Mouse (Mus musculus) cerebellum, adult 2 months (tissue): ENCODE data around the gene Rras2. TPM values are rescaled to one million over a fixed set of nuclear protein-coding genes. Genes with fewer than 3 reads are reported as not detected.
A peak's percentile ranks its signal among the peaks of the same experiment; 100 is the strongest.

Experiments
- DNase-seq, 2 experiments: peaks; one replicate each; pipeline ENCODE4 v3.0.0; 2021
- H3K27ac ChIP-seq: fragments of 200-500 bp; 2 replicates; pipeline ENCODE4 v1.5.1; 2012; ENCODE audit warnings: low read length, control low read depth, inconsistent platforms; ENCODE audit not compliant: insufficient read depth
- H3K27me3 ChIP-seq: fragments of 200-500 bp; 2 replicates; pipeline ENCODE4 v1.6.1; 2012; ENCODE audit warnings: inconsistent platforms, mild to moderate bottlenecking, low read length, moderate library complexity; ENCODE audit not compliant: control insufficient read depth, insufficient read depth
- H3K4me1 ChIP-seq: fragments of 200-500 bp; 2 replicates; pipeline ENCODE4 v1.6.1; 2011; ENCODE audit warnings: low read length; ENCODE audit not compliant: control insufficient read depth, insufficient read depth
- H3K4me3 ChIP-seq: fragments of 200-500 bp; replicated peaks from 2 replicates; pipeline ENCODE3; 2011; ENCODE audit warnings: mild to moderate bottlenecking, low read depth, low read length, control low read depth; ENCODE audit not compliant: insufficient read depth
- CTCF ChIP-seq: fragments of 200-500 bp; IDR thresholded peaks from 2 replicates; pipeline ENCODE4 v1.5.1; 2011; ENCODE audit warnings: low read depth, mild to moderate bottlenecking, control low read depth, low read length, moderate library complexity, borderline replicate concordance; ENCODE audit not compliant: insufficient read depth
- POLR2A ChIP-seq: fragments of 200-500 bp; IDR thresholded peaks from 2 replicates; pipeline ENCODE4 v1.6.1; 2011; ENCODE audit warnings: low read length, control low read depth, borderline replicate concordance; ENCODE audit not compliant: insufficient read depth
- WGBS: fragments of 180-500 bp; shearing (Covaris S2); methylation state at CpG from one replicate; pipeline ENCODE4 v1.1.7; 2018; 5-methylcytosine and 5-hydroxymethylcytosine counted together
- polyA plus RNA-seq: library from polyadenylated mRNA; depleted of rRNA; stranded (reverse); fragments of >200 nt; gene quantifications from 2 replicates; pipeline ENCODE4 v1.2.3, GENCODE M21; 2012

The Rras2 gene
- polyA plus RNA-seq, 1 experiment = 7.3 TPM

GRCm38 (mm10) chr7:114074595-114074994, 43.0 kb downstream of the Rras2 start:
- H3K27ac ChIP-seq = no peak overlapping the region
- peaks cover 3% of the 10 kb centered on the region; the same call in 1 of the 2 replicates for H3K4me1 ChIP-seq
- H3K27me3 ChIP-seq = no peaks in the 10 kb centered on the region
- no peak overlapping the region for H3K4me3 ChIP-seq
- no peak for DNase-seq
- 91% methylated on average over 2 of the region's 2 CpGs for WGBS
- TF ChIP-seq CTCF = no peak
- TF ChIP-seq POLR2A = no peak

- no peak for DNase-seq
- no peak overlapping the region for H3K27ac ChIP-seq
- H3K4me1 ChIP-seq = peaks cover 3% of the 10 kb centered on the region; the same call in 1 of the 2 replicates
- WGBS = 49% methylated on average over 7 of the region's 7 CpGs
- no peak for TF ChIP-seq POLR2A
- TF ChIP-seq CTCF = no peak
- H3K4me3 ChIP-seq = no peak overlapping the region
- no peaks in the 10 kb centered on the region for H3K27me3 ChIP-seq
Observed at GRCm38 (mm10) chr7:114074133-114074532, 43.4 kb downstream of the Rras2 start.

GRCm38 (mm10) chr7:114071851-114072616, 45.5 kb downstream of the Rras2 start:
- DNase-seq = no peak
- no peaks in the 10 kb centered on the region for H3K27me3 ChIP-seq
- TF ChIP-seq POLR2A = no peak
- TF ChIP-seq CTCF = no peak
- H3K4me1 ChIP-seq = peaks cover 3% of the 10 kb centered on the region; the same call in 1 of the 2 replicates
- no peak overlapping the region for H3K4me3 ChIP-seq
- no peak overlapping the region for H3K27ac ChIP-seq
- WGBS = 62% methylated on average over 13 of the region's 13 CpGs

GRCm38 (mm10) chr7:114071395-114071794, 46.2 kb downstream of the Rras2 start:
- H3K27me3 ChIP-seq = no peaks in the 10 kb centered on the region
- 93% methylated on average over 5 of the region's 5 CpGs for WGBS
- no peak for DNase-seq
- no peak overlapping the region for H3K27ac ChIP-seq
- TF ChIP-seq CTCF (no peak), POLR2A (no peak)
- no peak overlapping the region for H3K4me3 ChIP-seq
- peaks cover 3% of the 10 kb centered on the region; the same call in 1 of the 2 replicates for H3K4me1 ChIP-seq

- 86% methylated on average over 3 of the region's 3 CpGs for WGBS
- no peak for TF ChIP-seq POLR2A
- no peak for TF ChIP-seq CTCF
- H3K27me3 ChIP-seq = no peaks in the 10 kb centered on the region
- no peak overlapping the region for H3K4me3 ChIP-seq
- DNase-seq = no peak
- no peak overlapping the region for H3K27ac ChIP-seq
- peaks cover 3% of the 10 kb centered on the region; the same call in 1 of the 2 replicates for H3K4me1 ChIP-seq
Observed at GRCm38 (mm10) chr7:114070458-114070840, 47.1 kb downstream of the Rras2 start.

- Histone ChIP-seq H3K4me3 (no peak overlapping the region), H3K4me1 (peaks cover 3% of the 10 kb centered on the region; the same call in 1 of the 2 replicates), H3K27me3 (no peaks in the 10 kb centered on the region), H3K27ac (no peak overlapping the region)
- WGBS = 87% methylated on average over 11 of the region's 11 CpGs
- DNase-seq = no peak
- TF ChIP-seq POLR2A (no peak), CTCF (no peak)
Observed at GRCm38 (mm10) chr7:114069726-114070457, 47.7 kb downstream of the Rras2 start.

GRCm38 (mm10) chr7:114068956-114069533, 48.5 kb downstream of the Rras2 start:
- no peaks in the 10 kb centered on the region for H3K27me3 ChIP-seq
- H3K4me3 ChIP-seq = no peak overlapping the region
- WGBS = 79% methylated on average over 11 of the region's 11 CpGs
- DNase-seq = no peak
- H3K4me1 ChIP-seq = peaks cover 4% of the 10 kb centered on the region
- no peak for TF ChIP-seq POLR2A
- TF ChIP-seq CTCF = no peak
- H3K27ac ChIP-seq = no peak overlapping the region

- WGBS = 11% methylated on average over 14 of the region's 14 CpGs
- TF ChIP-seq CTCF (peak; percentile 96), POLR2A (no peak)
- no peaks in the 10 kb centered on the region for H3K27me3 ChIP-seq
Observed at GRCm38 (mm10) chr7:114066529-114067178, 50.9 kb downstream of the Rras2 start.

More at GRCm38 (mm10) chr7:114066529-114067178, 50.9 kb downstream of the Rras2 start:
- H3K4me3 ChIP-seq = peak overlapping the region; percentile 54
- peaks cover 7% of the 10 kb centered on the region for H3K4me1 ChIP-seq
- H3K27ac ChIP-seq = no peak overlapping the region
- DNase-seq = peak; percentile 83 to 91
